21 mouse cellular contexts compared by ENCODE assay signal in the genomic region with DNA sequence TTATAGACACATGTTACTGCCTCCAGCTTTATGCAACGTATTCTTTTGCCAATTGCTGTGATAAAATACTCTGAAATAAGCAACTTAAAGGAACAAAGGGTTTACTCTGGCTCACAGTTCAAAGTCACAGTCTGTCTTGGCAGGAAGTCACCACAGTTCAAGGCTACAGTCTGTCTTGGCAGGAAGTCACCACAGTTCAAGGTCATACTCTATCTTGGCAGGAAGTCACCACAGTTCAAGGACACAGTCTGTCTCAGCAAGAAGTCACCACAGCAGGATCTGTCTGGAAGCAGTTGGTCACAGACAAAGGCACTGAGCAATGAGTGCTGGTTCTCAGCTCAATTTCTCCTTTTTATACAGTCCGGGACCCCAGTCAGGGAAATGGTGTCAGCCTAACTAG.
A peak's percentile ranks its signal among the peaks of the same experiment; 100 is the strongest.
DNase-seq lines count a peak whose midpoint lies in the region; ATAC-seq and TF ChIP-seq lines count a peak whose summit lies in the region.
"Had no signal": no experiment of that assay in that cellular context is flagged by ENCODE, and none has a peak within 500 bp of the region (broad histone marks: within the 10 kb centered on the region; RNA-seq: fewer than 3 reads in every experiment).

No protein-coding gene starts in this region.

- H3K4me1 ChIP-seq in embryonic facial prominence, embryonic 13.5 days, result no peaks in the 10 kb centered on the region; the same call in 1 of the 2 replicates
- H3K4me1 ChIP-seq in embryonic facial prominence, embryonic 10.5 days, result no peaks in the 10 kb centered on the region
- peaks cover 4% of the 10 kb centered on the region; the same call in 1 of the 2 replicates for H3K4me1 ChIP-seq in testis, adult 2 months (ENCODE audit: control insufficient read depth, insufficient read depth, low read length)
- H3K4me1 ChIP-seq: forebrain, embryonic 15.5 days had no signal

- 0 out of 2 replicates have a peak, but pooled peaks have one; percentile 32 for ATAC-seq in embryonic facial prominence, embryonic 13.5 days (ENCODE audit: insufficient number of reproducible peaks, insufficient read depth, low FRiP score, low TSS enrichment, low read depth)
- ATAC-seq: activated CD4-positive, CD25-positive, alpha-beta regulatory T cell, adult 4 months; forebrain, embryonic 13.5 days; forebrain, embryonic 15.5 days; forebrain, postnatal 0 days; Patski had no signal

- H3K36me3 ChIP-seq in embryonic facial prominence, embryonic 13.5 days, result no peaks in the 10 kb centered on the region
- no peaks in the 10 kb centered on the region for H3K36me3 ChIP-seq in embryonic facial prominence, embryonic 10.5 days (replicated peaks)
- H3K36me3 ChIP-seq in testis, adult 2 months (ENCODE audit: control insufficient read depth, insufficient read depth, low read length), result no peaks in the 10 kb centered on the region
- H3K36me3 ChIP-seq: forebrain, embryonic 15.5 days; G1E had no signal

- 83% methylated on average over 2 of the region's 2 CpGs for WGBS in embryonic facial prominence, embryonic 13.5 days
- 90% methylated on average over 2 of the region's 2 CpGs for WGBS in embryonic facial prominence, embryonic 10.5 days

- H3K9ac ChIP-seq in embryonic facial prominence, embryonic 13.5 days, result no peak overlapping the region
- H3K9ac ChIP-seq: forebrain, embryonic 13.5 days; forebrain, embryonic 15.5 days; forebrain, postnatal 0 days had no signal

- H3K27me3 ChIP-seq in embryonic facial prominence, embryonic 13.5 days, result no peaks in the 10 kb centered on the region
- no peaks in the 10 kb centered on the region for H3K27me3 ChIP-seq in embryonic facial prominence, embryonic 10.5 days (replicated peaks; ENCODE audit: low read depth, poor library complexity, severe bottlenecking)
- no peaks in the 10 kb centered on the region for H3K27me3 ChIP-seq in testis, adult 2 months (ENCODE audit: control insufficient read depth, insufficient read depth, low read length)
- H3K27me3 ChIP-seq: forebrain, embryonic 13.5 days; forebrain, embryonic 15.5 days; Patski had no signal

- no peak overlapping the region for H3K27ac ChIP-seq in embryonic facial prominence, embryonic 13.5 days
- no peak overlapping the region for H3K27ac ChIP-seq in embryonic facial prominence, embryonic 10.5 days (replicated peaks)
- no peak overlapping the region for H3K27ac ChIP-seq in testis, adult 2 months (ENCODE audit: control insufficient read depth, insufficient read depth, low read depth, low read length)
- H3K27ac ChIP-seq: forebrain, embryonic 13.5 days; forebrain, embryonic 15.5 days had no signal

- no peaks in the 10 kb centered on the region for H3K9me3 ChIP-seq in embryonic facial prominence, embryonic 13.5 days
- no peaks in the 10 kb centered on the region for H3K9me3 ChIP-seq in embryonic facial prominence, embryonic 10.5 days
- H3K9me3 ChIP-seq: forebrain, embryonic 13.5 days; forebrain, embryonic 15.5 days; G1E had no signal

- no peak for DNase-seq in embryonic facial prominence, embryonic 10.5 days (ENCODE audit: low spot score)
- no peak for DNase-seq in testis, postnatal 10 days (ENCODE audit: low spot score)
- DNase-seq in R1 (ENCODE audit: low read depth, low spot score), result peak; percentile 63
- no peak for DNase-seq in left cerebral cortex, adult 11 months (ENCODE audit: low spot score)
- no peak for DNase-seq in right cerebral cortex, adult 18-20 months
- DNase-seq: adrenal gland, adult 8-10 months; adrenal gland, postnatal 14 days; adrenal gland, postnatal 36 days; cerebellum, adult 11-12 months; cerebellum, adult 2 months; cerebellum, adult 9-10 months; cerebellum, postnatal 10 days; cerebellum, postnatal 25 days; forebrain, postnatal 0 days had no signal

- H3K4me3 ChIP-seq in embryonic facial prominence, embryonic 13.5 days, result no peak overlapping the region
- no peak overlapping the region for H3K4me3 ChIP-seq in embryonic facial prominence, embryonic 10.5 days
- peak overlapping the region; percentile 5; the same call in 1 of the 2 replicates for H3K4me3 ChIP-seq in testis, adult 2 months (ENCODE audit: control insufficient read depth, low read depth, low read length)
- H3K4me3 ChIP-seq: forebrain, embryonic 13.5 days; forebrain, embryonic 15.5 days had no signal

- H3K4me2 ChIP-seq in embryonic facial prominence, embryonic 13.5 days, result no peak overlapping the region
- H3K4me2 ChIP-seq: forebrain, embryonic 13.5 days; forebrain, embryonic 15.5 days had no signal

- TF ChIP-seq POLR2A in testis, adult 2 months (IDR thresholded peaks at IDR 0.05; ENCODE audit: control insufficient read depth, low read depth, low read length), result no peak

- TF ChIP-seq CTCF in testis, adult 2 months (IDR thresholded peaks at IDR 0.05; ENCODE audit: control insufficient read depth, insufficient read depth, insufficient replicate concordance, low read depth, low read length), result no peak
